Mouse (Mus musculus): ENCODE measurements around the gene Txnip. TPM values are rescaled to one million over a fixed set of nuclear protein-coding genes. Genes with fewer than 3 reads are reported as not detected.

Txnip gene
- polyA plus RNA-seq, 1 experiment from 2014 or later = 155 TPM

- H3K27ac ChIP-seq (ENCODE audit: low read length) = peak overlapping the region; percentile 79
- peaks cover 40% of the 10 kb centered on the region for H3K4me1 ChIP-seq (ENCODE audit: control insufficient read depth, insufficient read depth, low read length)
- 12% methylated on average over 12 of the region's 12 CpGs for WGBS
- no peaks in the 10 kb centered on the region for H3K9me3 ChIP-seq (ENCODE audit: control insufficient read depth, low read depth, low read length)
- no peaks in the 10 kb centered on the region for H3K27me3 ChIP-seq (ENCODE audit: control insufficient read depth, insufficient read depth, low read length)
- peaks cover 10% of the 10 kb centered on the region for H3K36me3 ChIP-seq (ENCODE audit: control insufficient read depth, insufficient read depth, low read length)
- H3K4me3 ChIP-seq (ENCODE audit: low read depth, low read length) = no peak overlapping the region
- H3K9ac ChIP-seq (replicated peaks; ENCODE audit: low read depth, low read length) = no peak overlapping the region
- no peak for ATAC-seq (ENCODE audit: insufficient number of reproducible peaks, insufficient read depth, low FRiP score, low read depth)
- no peak overlapping the region; the same call in 1 of the 2 replicates for H3K4me2 ChIP-seq (replicated peaks; ENCODE audit: low read depth, low read length)
Observed at GRCm38 (mm10) chr3:96555041-96555596, 2.6 kb upstream of the Txnip start.

GRCm38 (mm10) chr3:96555999-96556614, 1.6 kb upstream of the Txnip start:
- ATAC-seq (ENCODE audit: insufficient number of reproducible peaks, insufficient read depth, low FRiP score, low read depth) = no peak
- H3K27me3 ChIP-seq (ENCODE audit: control insufficient read depth, insufficient read depth, low read length) = no peaks in the 10 kb centered on the region
- H3K27ac ChIP-seq (ENCODE audit: low read length) = peak overlapping the region; percentile 79; the same call in 1 of the 2 replicates
- 67% methylated on average over 15 of the region's 15 CpGs for WGBS
- H3K36me3 ChIP-seq (ENCODE audit: control insufficient read depth, insufficient read depth, low read length) = peaks cover 20% of the 10 kb centered on the region
- peaks cover 49% of the 10 kb centered on the region for H3K4me1 ChIP-seq (ENCODE audit: control insufficient read depth, insufficient read depth, low read length)
- no peaks in the 10 kb centered on the region for H3K9me3 ChIP-seq (ENCODE audit: control insufficient read depth, low read depth, low read length)
- no peak overlapping the region for H3K4me3 ChIP-seq (ENCODE audit: low read depth, low read length)
- H3K9ac ChIP-seq (replicated peaks; ENCODE audit: low read depth, low read length) = no peak overlapping the region
- H3K4me2 ChIP-seq (replicated peaks; ENCODE audit: low read depth, low read length) = peak overlapping the region; percentile 57; the same call in 1 of the 2 replicates

DNA sequence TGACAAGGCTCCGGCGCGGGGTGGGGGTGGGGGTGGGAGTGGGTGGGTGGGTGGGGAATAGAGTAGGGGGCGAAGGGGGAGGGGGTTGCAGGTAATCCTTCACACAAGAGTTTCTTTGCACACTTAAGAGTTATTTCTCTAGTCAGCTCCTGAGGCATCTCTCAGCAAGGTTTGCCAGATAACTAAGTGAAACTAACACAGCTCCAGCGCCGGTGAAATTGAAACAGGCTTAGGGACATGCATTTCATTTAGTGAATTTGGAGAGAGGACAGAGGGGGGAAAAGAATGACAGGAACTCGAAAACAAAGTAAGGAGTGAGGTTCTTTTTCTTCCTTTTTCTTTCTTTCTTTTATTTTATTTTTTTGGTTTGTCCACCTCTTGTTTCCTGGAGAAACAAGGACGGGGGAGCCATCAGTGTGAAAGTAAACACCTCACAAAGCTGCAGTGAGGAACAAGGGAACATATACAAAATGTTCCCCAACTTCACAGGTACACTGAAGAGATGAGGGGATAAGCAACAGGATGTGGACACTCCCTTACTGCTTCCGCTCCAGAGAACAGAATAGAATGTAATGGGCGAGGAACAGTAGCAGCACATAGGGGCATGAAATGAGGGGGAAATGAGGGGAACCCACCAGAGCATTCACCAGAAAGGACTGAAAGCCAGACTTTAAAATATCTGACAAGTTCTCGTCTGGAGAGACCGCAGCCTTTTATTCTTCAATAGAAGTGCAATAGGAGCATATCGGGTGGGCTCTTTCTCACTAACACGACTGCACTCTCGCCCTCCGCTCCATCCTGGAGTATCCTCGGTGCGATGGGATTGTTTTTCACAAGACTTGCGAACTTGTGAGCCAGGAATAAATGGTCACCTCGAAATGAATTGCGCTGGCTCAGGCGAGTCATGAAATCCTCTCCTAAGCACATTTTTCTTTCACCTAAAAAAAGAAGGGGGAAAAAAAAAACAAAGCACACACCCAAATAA, 814 bp upstream of the Txnip start:
- Histone ChIP-seq H3K9me3 (ENCODE audit: control insufficient read depth, low read depth, low read length) (no peaks in the 10 kb centered on the region), H3K27ac (ENCODE audit: low read length) (peak overlapping the region; percentile 90), H3K36me3 (ENCODE audit: control insufficient read depth, insufficient read depth, low read length) (peaks cover 23% of the 10 kb centered on the region), H3K4me2 (replicated peaks; ENCODE audit: low read depth, low read length) (peak overlapping the region; percentile 57), H3K4me3 (ENCODE audit: low read depth, low read length) (peak overlapping the region; percentile 66), H3K4me1 (ENCODE audit: control insufficient read depth, insufficient read depth, low read length) (peaks cover 50% of the 10 kb centered on the region), H3K9ac (replicated peaks; ENCODE audit: low read depth, low read length) (peak overlapping the region; percentile 47), H3K27me3 (ENCODE audit: control insufficient read depth, insufficient read depth, low read length) (no peaks in the 10 kb centered on the region)
- ATAC-seq (ENCODE audit: insufficient number of reproducible peaks, insufficient read depth, low FRiP score, low read depth) = no peak
- WGBS = 5% methylated on average over 22 of the region's 22 CpGs

GRCm38 (mm10) chr3:96558159-96558558, 402 bp downstream of the Txnip start:
- Histone ChIP-seq H3K9ac (replicated peaks; ENCODE audit: low read depth, low read length) (peak overlapping the region; percentile 92), H3K4me2 (replicated peaks; ENCODE audit: low read depth, low read length) (peak overlapping the region; percentile 56), H3K9me3 (ENCODE audit: control insufficient read depth, low read depth, low read length) (no peaks in the 10 kb centered on the region), H3K36me3 (ENCODE audit: control insufficient read depth, insufficient read depth, low read length) (peaks cover 23% of the 10 kb centered on the region), H3K27me3 (ENCODE audit: control insufficient read depth, insufficient read depth, low read length) (no peaks in the 10 kb centered on the region), H3K27ac (ENCODE audit: low read length) (peak overlapping the region; percentile 90), H3K4me3 (ENCODE audit: low read depth, low read length) (peak overlapping the region; percentile 66), H3K4me1 (ENCODE audit: control insufficient read depth, insufficient read depth, low read length) (peaks cover 51% of the 10 kb centered on the region)
- under 1% methylated on average over 17 of the region's 17 CpGs for WGBS
- no peak for ATAC-seq (ENCODE audit: insufficient number of reproducible peaks, insufficient read depth, low FRiP score, low read depth)

DNA sequence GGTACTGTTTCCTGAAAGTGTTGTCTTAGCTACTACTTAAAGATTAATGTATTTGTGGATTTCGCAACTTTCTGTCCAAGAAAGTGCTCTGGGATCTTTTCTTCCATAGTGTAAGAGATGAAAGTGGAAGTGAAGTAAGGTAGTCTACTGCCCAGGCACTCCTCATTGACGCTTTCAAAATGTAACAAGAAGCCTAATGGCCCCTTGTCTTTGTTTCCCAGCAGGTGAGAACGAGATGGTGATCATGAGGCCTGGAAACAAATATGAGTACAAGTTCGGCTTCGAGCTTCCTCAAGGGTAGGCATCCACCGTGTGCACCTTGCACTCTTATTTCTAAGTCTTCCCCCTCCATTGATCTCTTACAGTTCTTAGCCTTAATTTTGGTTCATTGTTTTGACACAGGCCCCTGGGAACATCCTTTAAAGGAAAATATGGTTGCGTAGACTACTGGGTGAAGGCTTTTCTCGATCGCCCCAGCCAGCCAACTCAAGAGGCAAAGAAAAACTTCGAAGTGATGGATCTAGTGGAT, 975 bp downstream of the Txnip start:
- Histone ChIP-seq H3K27me3 (ENCODE audit: control insufficient read depth, insufficient read depth, low read length) (no peaks in the 10 kb centered on the region), H3K4me3 (ENCODE audit: low read depth, low read length) (peak overlapping the region; percentile 66), H3K4me1 (ENCODE audit: control insufficient read depth, insufficient read depth, low read length) (peaks cover 51% of the 10 kb centered on the region), H3K27ac (ENCODE audit: low read length) (peak overlapping the region; percentile 90), H3K9me3 (ENCODE audit: control insufficient read depth, low read depth, low read length) (no peaks in the 10 kb centered on the region), H3K4me2 (replicated peaks; ENCODE audit: low read depth, low read length) (peak overlapping the region; percentile 56), H3K36me3 (ENCODE audit: control insufficient read depth, insufficient read depth, low read length) (peaks cover 23% of the 10 kb centered on the region), H3K9ac (replicated peaks; ENCODE audit: low read depth, low read length) (peak overlapping the region; percentile 92)
- no peak for ATAC-seq (ENCODE audit: insufficient number of reproducible peaks, insufficient read depth, low FRiP score, low read depth)
- WGBS = 20% methylated on average over 10 of the region's 10 CpGs

GRCm38 (mm10) chr3:96559398-96559910, 1.7 kb downstream of the Txnip start:
- ATAC-seq (ENCODE audit: insufficient number of reproducible peaks, insufficient read depth, low FRiP score, low read depth) = no peak
- Histone ChIP-seq H3K27me3 (ENCODE audit: control insufficient read depth, insufficient read depth, low read length) (no peaks in the 10 kb centered on the region), H3K9ac (replicated peaks; ENCODE audit: low read depth, low read length) (peak overlapping the region; percentile 92), H3K9me3 (ENCODE audit: control insufficient read depth, low read depth, low read length) (no peaks in the 10 kb centered on the region), H3K27ac (ENCODE audit: low read length) (peak overlapping the region; percentile 3; the same call in 1 of the 2 replicates), H3K36me3 (ENCODE audit: control insufficient read depth, insufficient read depth, low read length) (peaks cover 23% of the 10 kb centered on the region), H3K4me2 (replicated peaks; ENCODE audit: low read depth, low read length) (peak overlapping the region; percentile 56), H3K4me1 (ENCODE audit: control insufficient read depth, insufficient read depth, low read length) (peaks cover 55% of the 10 kb centered on the region), H3K4me3 (ENCODE audit: low read depth, low read length) (peak overlapping the region; percentile 66)
- 68% methylated on average over 12 of the region's 12 CpGs for WGBS

- Histone ChIP-seq H3K4me2 (replicated peaks; ENCODE audit: low read depth, low read length) (peak overlapping the region; percentile 56), H3K36me3 (ENCODE audit: control insufficient read depth, insufficient read depth, low read length) (peaks cover 23% of the 10 kb centered on the region), H3K4me3 (ENCODE audit: low read depth, low read length) (peak overlapping the region; percentile 66), H3K27me3 (ENCODE audit: control insufficient read depth, insufficient read depth, low read length) (no peaks in the 10 kb centered on the region), H3K9me3 (ENCODE audit: control insufficient read depth, low read depth, low read length) (no peaks in the 10 kb centered on the region), H3K9ac (replicated peaks; ENCODE audit: low read depth, low read length) (peak overlapping the region; percentile 92; the same call in 1 of the 2 replicates), H3K27ac (ENCODE audit: low read length) (peak overlapping the region; percentile 3; the same call in 1 of the 2 replicates), H3K4me1 (ENCODE audit: control insufficient read depth, insufficient read depth, low read length) (peaks cover 54% of the 10 kb centered on the region)
- no peak for ATAC-seq (ENCODE audit: insufficient number of reproducible peaks, insufficient read depth, low FRiP score, low read depth)
- WGBS = 74% methylated on average over 23 of the region's 23 CpGs
Observed at GRCm38 (mm10) chr3:96559911-96560850, 2.4 kb downstream of the Txnip start.
